Mouse (Mus musculus): ENCODE measurements around the gene Car5a.
A peak's percentile ranks its signal among the peaks of the same experiment; 100 is the strongest.

Gene Car5a

GRCm38 (mm10) chr8:121944831-121945230, at the start of gene Car5a:
Gene Car5a, minus strand, starts transcription at chr8:121944904.
- no peak for DNase-seq (ENCODE audit: extremely low spot score, low spot score)

GRCm38 (mm10) chr8:121992911-121993310, 48.2 kb upstream of the Car5a start:
- no peak for DNase-seq (ENCODE audit: extremely low spot score, low spot score)

- no peak for DNase-seq (ENCODE audit: extremely low spot score, low spot score)
These were observed 46.9 kb upstream of the Car5a start for GRCm38 (mm10) chr8:121991611-121992010.

GRCm38 (mm10) chr8:121990506-121991255, 46.0 kb upstream of the Car5a start:
- DNase-seq (ENCODE audit: extremely low spot score, low spot score): no peak

GRCm38 (mm10) chr8:121987892-121988291, 43.2 kb upstream of the Car5a start:
- DNase-seq (ENCODE audit: extremely low spot score, low spot score): no peak

- no peak for DNase-seq (ENCODE audit: extremely low spot score, low spot score)
These were observed 41.0 kb upstream of the Car5a start for GRCm38 (mm10) chr8:121985673-121986072.

- no peak for DNase-seq (ENCODE audit: extremely low spot score, low spot score)
These were observed 36.8 kb upstream of the Car5a start for GRCm38 (mm10) chr8:121981520-121981895.

- DNase-seq (ENCODE audit: extremely low spot score, low spot score): no peak
These were observed 36.3 kb upstream of the Car5a start for GRCm38 (mm10) chr8:121980792-121981519.

- no peak for DNase-seq (ENCODE audit: extremely low spot score, low spot score)
These were observed 34.0 kb upstream of the Car5a start for GRCm38 (mm10) chr8:121978670-121979069.

- peak; percentile 42 for DNase-seq (ENCODE audit: extremely low spot score, low spot score)
These were observed 33.3 kb upstream of the Car5a start for GRCm38 (mm10) chr8:121977819-121978590.

GRCm38 (mm10) chr8:121973906-121974305, 29.2 kb upstream of the Car5a start:
- no peak for DNase-seq (ENCODE audit: extremely low spot score, low spot score)

- no peak for DNase-seq (ENCODE audit: extremely low spot score, low spot score)
These were observed 26.9 kb upstream of the Car5a start for GRCm38 (mm10) chr8:121971488-121972058.

- DNase-seq (ENCODE audit: extremely low spot score, low spot score): no peak
These were observed 25.5 kb upstream of the Car5a start for GRCm38 (mm10) chr8:121970225-121970624.

GRCm38 (mm10) chr8:121968542-121968941, 23.8 kb upstream of the Car5a start:
- DNase-seq (ENCODE audit: extremely low spot score, low spot score): no peak

GRCm38 (mm10) chr8:121967977-121968376, 23.3 kb upstream of the Car5a start:
- DNase-seq (ENCODE audit: extremely low spot score, low spot score): no peak

- no peak for DNase-seq (ENCODE audit: extremely low spot score, low spot score)
These were observed 22.2 kb upstream of the Car5a start for GRCm38 (mm10) chr8:121966714-121967448.

GRCm38 (mm10) chr8:121966110-121966509, 21.4 kb upstream of the Car5a start:
- DNase-seq (ENCODE audit: extremely low spot score, low spot score): no peak

- DNase-seq (ENCODE audit: extremely low spot score, low spot score): peak; percentile 37
These were observed 20.2 kb upstream of the Car5a start for GRCm38 (mm10) chr8:121964716-121965512.

- no peak for DNase-seq (ENCODE audit: extremely low spot score, low spot score)
These were observed 18.2 kb upstream of the Car5a start for GRCm38 (mm10) chr8:121962892-121963291.

- no peak for DNase-seq (ENCODE audit: extremely low spot score, low spot score)
These were observed 13.7 kb upstream of the Car5a start for GRCm38 (mm10) chr8:121958395-121958794.
